Mouse (Mus musculus): Measurements from ENCODE around the gene Alg12. TPM values are rescaled to one million over a fixed set of nuclear protein-coding genes. Genes with fewer than 3 reads are reported as not detected.

The Alg12 gene
- polyA plus RNA-seq, 1 experiment: 16.6 TPM

- no peak overlapping the region for H3K4me3 ChIP-seq (ENCODE audit: extremely low read depth, insufficient read depth, insufficient read length)
- H3K27ac ChIP-seq (ENCODE audit: insufficient read depth, low read length): no peak overlapping the region; the same call in 1 of the 2 replicates
- no peak for DNase-seq (ENCODE audit: low read depth in 1 of 2, low spot score in 2 of 2)
- no peaks in the 10 kb centered on the region for H3K4me1 ChIP-seq (ENCODE audit: control insufficient read depth, insufficient read depth, insufficient read length)
- H3K36me3 ChIP-seq (ENCODE audit: control insufficient read depth, insufficient read depth, low read length): no peaks in the 10 kb centered on the region
- WGBS: 90% methylated on average over 10 of the region's 10 CpGs
- H3K27me3 ChIP-seq (ENCODE audit: control insufficient read depth, insufficient read depth, low read length): no peaks in the 10 kb centered on the region
- TF ChIP-seq POLR2A (IDR thresholded peaks at IDR 0.05; ENCODE audit: low read depth, low read length): no peak
- no peak for TF ChIP-seq CTCF (IDR thresholded peaks at IDR 0.05; ENCODE audit: extremely low read depth, insufficient read depth, insufficient read length, insufficient replicate concordance)
Measured at GRCm38 (mm10) chr15:88840126-88840525, 21.0 kb upstream of the Alg12 start.

- Histone ChIP-seq H3K27me3 (ENCODE audit: control insufficient read depth, insufficient read depth, low read length) (no peaks in the 10 kb centered on the region), H3K4me3 (ENCODE audit: extremely low read depth, insufficient read depth, insufficient read length) (no peak overlapping the region), H3K27ac (ENCODE audit: insufficient read depth, low read length) (no peak overlapping the region), H3K4me1 (ENCODE audit: control insufficient read depth, insufficient read depth, insufficient read length) (no peaks in the 10 kb centered on the region), H3K36me3 (ENCODE audit: control insufficient read depth, insufficient read depth, low read length) (no peaks in the 10 kb centered on the region)
- TF ChIP-seq POLR2A (IDR thresholded peaks at IDR 0.05; ENCODE audit: low read depth, low read length) (no peak), CTCF (IDR thresholded peaks at IDR 0.05; ENCODE audit: extremely low read depth, insufficient read depth, insufficient read length, insufficient replicate concordance) (no peak)
- WGBS: 74% methylated on average over 9 of the region's 9 CpGs
- DNase-seq (ENCODE audit: low read depth in 1 of 2, low spot score in 2 of 2): no peak
Measured at GRCm38 (mm10) chr15:88839271-88839670, 20.2 kb upstream of the Alg12 start.

GRCm38 (mm10) chr15:88837977-88838376, 18.9 kb upstream of the Alg12 start:
- Histone ChIP-seq H3K36me3 (ENCODE audit: control insufficient read depth, insufficient read depth, low read length) (no peaks in the 10 kb centered on the region), H3K4me3 (ENCODE audit: extremely low read depth, insufficient read depth, insufficient read length) (no peak overlapping the region), H3K27me3 (ENCODE audit: control insufficient read depth, insufficient read depth, low read length) (no peaks in the 10 kb centered on the region), H3K27ac (ENCODE audit: insufficient read depth, low read length) (no peak overlapping the region), H3K4me1 (ENCODE audit: control insufficient read depth, insufficient read depth, insufficient read length) (no peaks in the 10 kb centered on the region)
- no peak for DNase-seq (ENCODE audit: low read depth in 1 of 2, low spot score in 2 of 2)
- TF ChIP-seq CTCF (IDR thresholded peaks at IDR 0.05; ENCODE audit: extremely low read depth, insufficient read depth, insufficient read length, insufficient replicate concordance): no peak
- no peak for TF ChIP-seq POLR2A (IDR thresholded peaks at IDR 0.05; ENCODE audit: low read depth, low read length)
- 6% methylated on average over 11 of the region's 11 CpGs for WGBS

DNA sequence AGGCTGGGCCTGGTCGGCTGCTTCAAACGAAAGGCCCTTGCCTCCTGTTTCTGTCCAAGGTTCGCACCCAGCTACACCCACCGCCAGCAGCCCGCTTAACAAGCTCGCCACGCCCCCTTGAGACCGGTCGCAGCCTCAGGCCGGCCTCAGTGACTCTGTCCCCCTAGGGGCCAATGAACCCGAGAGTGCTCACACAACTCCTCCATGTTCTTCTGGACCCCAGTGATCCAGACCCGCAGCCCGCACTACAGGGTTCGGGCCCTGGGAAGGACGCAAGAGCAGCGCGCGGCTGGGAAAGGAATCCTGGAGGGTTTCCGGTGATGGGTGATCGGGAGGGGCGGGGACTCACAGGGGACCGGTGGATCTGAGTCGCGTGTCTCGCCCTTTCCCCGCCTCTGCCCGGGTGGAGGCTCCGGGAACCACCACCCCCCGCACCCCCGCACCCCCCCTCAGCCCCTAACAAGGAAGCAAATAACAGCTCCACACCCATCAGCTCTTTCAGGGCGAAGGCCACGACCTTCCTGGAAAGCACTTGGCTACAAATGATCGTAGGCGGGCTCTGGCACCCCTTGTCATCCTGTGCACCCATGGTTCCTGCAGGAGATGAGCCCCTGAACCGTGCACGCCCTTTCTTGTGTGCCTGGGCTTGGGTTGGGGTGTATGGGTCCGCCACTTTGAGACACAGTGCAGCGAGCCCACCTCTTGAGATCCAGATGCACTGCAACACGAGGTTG, 18.2 kb upstream of the Alg12 start:
- TF ChIP-seq CTCF (IDR thresholded peaks at IDR 0.05; ENCODE audit: extremely low read depth, insufficient read depth, insufficient read length, insufficient replicate concordance) (no peak), POLR2A (IDR thresholded peaks at IDR 0.05; ENCODE audit: low read depth, low read length) (no peak)
- no peak overlapping the region for H3K27ac ChIP-seq (ENCODE audit: insufficient read depth, low read length)
- H3K27me3 ChIP-seq (ENCODE audit: control insufficient read depth, insufficient read depth, low read length): no peaks in the 10 kb centered on the region
- H3K36me3 ChIP-seq (ENCODE audit: control insufficient read depth, insufficient read depth, low read length): no peaks in the 10 kb centered on the region
- H3K4me3 ChIP-seq (ENCODE audit: extremely low read depth, insufficient read depth, insufficient read length): peak overlapping the region; percentile 55
- H3K4me1 ChIP-seq (ENCODE audit: control insufficient read depth, insufficient read depth, insufficient read length): no peaks in the 10 kb centered on the region
- peak in 1 of 2 experiments; percentile 26 for DNase-seq (ENCODE audit: low read depth in 1 of 2, low spot score in 2 of 2)
- WGBS: 2% methylated on average over 39 of the region's 39 CpGs

DNA sequence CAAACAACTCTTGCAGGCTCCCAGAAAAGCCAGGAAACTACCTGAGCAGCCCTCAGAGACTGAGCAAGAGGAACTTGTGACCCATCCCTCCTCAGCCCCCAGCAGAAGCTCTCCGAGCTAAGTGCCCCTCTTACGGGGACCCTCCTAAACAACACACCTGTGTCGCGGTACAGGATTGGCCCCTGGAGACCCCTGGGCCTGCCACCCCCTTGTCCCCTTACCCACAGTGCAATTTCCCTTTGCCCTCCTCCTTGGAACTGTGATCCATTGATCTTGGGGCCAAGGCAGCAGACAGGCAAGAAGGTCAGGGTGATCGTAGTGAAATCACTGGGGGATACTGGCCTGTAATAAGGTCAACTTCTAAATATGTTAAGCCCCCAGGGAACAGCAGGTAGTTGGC, 17.5 kb upstream of the Alg12 start:
- Histone ChIP-seq H3K27ac (ENCODE audit: insufficient read depth, low read length) (no peak overlapping the region), H3K36me3 (ENCODE audit: control insufficient read depth, insufficient read depth, low read length) (no peaks in the 10 kb centered on the region), H3K4me1 (ENCODE audit: control insufficient read depth, insufficient read depth, insufficient read length) (no peaks in the 10 kb centered on the region), H3K27me3 (ENCODE audit: control insufficient read depth, insufficient read depth, low read length) (no peaks in the 10 kb centered on the region), H3K4me3 (ENCODE audit: extremely low read depth, insufficient read depth, insufficient read length) (no peak overlapping the region)
- TF ChIP-seq CTCF (IDR thresholded peaks at IDR 0.05; ENCODE audit: extremely low read depth, insufficient read depth, insufficient read length, insufficient replicate concordance) (no peak), POLR2A (IDR thresholded peaks at IDR 0.05; ENCODE audit: low read depth, low read length) (no peak)
- no peak for DNase-seq (ENCODE audit: low read depth in 1 of 2, low spot score in 2 of 2)
- 59% methylated on average over 5 of the region's 5 CpGs for WGBS

- Histone ChIP-seq H3K27me3 (ENCODE audit: control insufficient read depth, insufficient read depth, low read length) (no peaks in the 10 kb centered on the region), H3K36me3 (ENCODE audit: control insufficient read depth, insufficient read depth, low read length) (no peaks in the 10 kb centered on the region), H3K4me1 (ENCODE audit: control insufficient read depth, insufficient read depth, insufficient read length) (no peaks in the 10 kb centered on the region), H3K4me3 (ENCODE audit: extremely low read depth, insufficient read depth, insufficient read length) (no peak overlapping the region), H3K27ac (ENCODE audit: insufficient read depth, low read length) (no peak overlapping the region)
- DNase-seq (ENCODE audit: low read depth in 1 of 2, low spot score in 2 of 2): no peak
- TF ChIP-seq POLR2A (IDR thresholded peaks at IDR 0.05; ENCODE audit: low read depth, low read length): no peak
- no peak for TF ChIP-seq CTCF (IDR thresholded peaks at IDR 0.05; ENCODE audit: extremely low read depth, insufficient read depth, insufficient read length, insufficient replicate concordance)
- 81% methylated on average over 6 of the region's 6 CpGs for WGBS
Measured at GRCm38 (mm10) chr15:88836031-88836430, 16.9 kb upstream of the Alg12 start.

DNA sequence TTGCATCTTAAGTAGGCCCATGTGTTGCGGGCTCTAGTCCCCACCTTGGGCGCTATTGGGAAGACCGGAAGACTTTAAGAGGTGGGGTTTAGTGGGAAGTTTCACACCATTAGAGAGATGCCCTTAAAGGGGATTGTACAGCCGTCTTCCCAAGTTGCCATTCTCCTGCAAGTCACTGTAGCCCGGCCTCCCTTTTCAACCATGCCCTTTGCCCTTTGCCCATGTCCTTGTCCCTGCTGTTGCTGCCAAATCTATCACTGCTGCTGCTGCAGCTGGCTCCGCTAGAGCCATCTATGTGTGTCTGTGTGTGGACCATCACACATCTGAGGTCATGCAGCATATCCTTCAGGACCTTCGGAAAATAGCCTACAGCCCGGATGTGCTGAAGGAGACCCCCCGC, 13.4 kb upstream of the Alg12 start:
- Histone ChIP-seq H3K27me3 (ENCODE audit: control insufficient read depth, insufficient read depth, low read length) (no peaks in the 10 kb centered on the region), H3K4me3 (ENCODE audit: extremely low read depth, insufficient read depth, insufficient read length) (no peak overlapping the region), H3K27ac (ENCODE audit: insufficient read depth, low read length) (no peak overlapping the region), H3K36me3 (ENCODE audit: control insufficient read depth, insufficient read depth, low read length) (no peaks in the 10 kb centered on the region), H3K4me1 (ENCODE audit: control insufficient read depth, insufficient read depth, insufficient read length) (no peaks in the 10 kb centered on the region)
- TF ChIP-seq POLR2A (IDR thresholded peaks at IDR 0.05; ENCODE audit: low read depth, low read length): no peak
- TF ChIP-seq CTCF (IDR thresholded peaks at IDR 0.05; ENCODE audit: extremely low read depth, insufficient read depth, insufficient read length, insufficient replicate concordance): no peak
- 86% methylated on average over 9 of the region's 9 CpGs for WGBS
- DNase-seq (ENCODE audit: low read depth in 1 of 2, low spot score in 2 of 2): no peak

Data from spleen, adult 2 months (tissue).